Mouse (Mus musculus) hindbrain, postnatal 0 days (tissue): ENCODE results near the gene Map4k1. TPM values are rescaled to one million over a fixed set of nuclear protein-coding genes. Genes with fewer than 3 reads are reported as not detected.

Experiments used
- ATAC-seq: fragments of 200-750 bp; cut with Nextera tagmentation; 2 replicates; pipeline ENCODE4 v1.8.0; 2017; ENCODE audit warnings: mild to moderate bottlenecking, moderate TSS enrichment, moderate library complexity
- DNase-seq: peaks from one replicate; pipeline ENCODE4 v3.0.0-alpha.2; 2015; ENCODE audit warnings: low spot score
- H3K27ac ChIP-seq: fragments of 300-500 bp; sonication (generic); 2 replicates; pipeline ENCODE4 v1.5.1; 2014; ENCODE audit warnings: mild to moderate bottlenecking
- H3K27me3 ChIP-seq: fragments of 300-500 bp; sonication (generic); 2 replicates; pipeline ENCODE4 v1.6.1; 2014; ENCODE audit warnings: low read length, mixed read lengths; ENCODE audit not compliant: insufficient read depth
- H3K36me3 ChIP-seq: fragments of 300-500 bp; sonication (generic); 2 replicates; pipeline ENCODE4 v1.6.1; 2014; ENCODE audit warnings: low read length, mixed read lengths; ENCODE audit not compliant: insufficient read depth
- H3K4me1 ChIP-seq: fragments of 300-500 bp; sonication (generic); 2 replicates; pipeline ENCODE4 v1.6.1; 2014; ENCODE audit warnings: antibody characterized with exemption, low read length, mixed read lengths; ENCODE audit not compliant: insufficient read depth
- H3K4me2 ChIP-seq: fragments of 300-500 bp; sonication (generic); 2 replicates; pipeline ENCODE4 v1.6.1; 2014; ENCODE audit warnings: low read depth, mild to moderate bottlenecking, low read length, moderate library complexity, mixed read lengths
- H3K4me3 ChIP-seq: fragments of 300-500 bp; sonication (generic); 2 replicates; pipeline ENCODE4 v1.5.1; 2014; ENCODE audit warnings: low read length
- H3K9ac ChIP-seq: fragments of 300-500 bp; sonication (generic); replicated peaks from 2 replicates; pipeline ENCODE4 v1.6.1; 2014; ENCODE audit warnings: mild to moderate bottlenecking, low read length, moderate library complexity, mixed read lengths
- H3K9me3 ChIP-seq: fragments of 300-500 bp; sonication (generic); 2 replicates; pipeline ENCODE4 v1.6.1; 2016; ENCODE audit warnings: low read length, mixed read lengths
- CTCF ChIP-seq: IDR thresholded peaks from 2 replicates; pipeline ENCODE4 v1.5.1; 2016; ENCODE audit warnings: antibody characterized with exemption, control low read depth, low read depth
- WGBS: fragments of 180-500 bp; shearing (Covaris S2); extraction: QIAGEN DNeasy Blood & Tissue Kit; methylation state at CpG from one replicate; pipeline ENCODE4 v1.1.7; 2014; 5-methylcytosine and 5-hydroxymethylcytosine counted together
- polyA plus RNA-seq: library from polyadenylated mRNA; unstranded; fragments of >200 nt; fragmentation: Nextera tagmentation; extraction: Ambion mirVana; gene quantifications from 2 replicates; pipeline ENCODE4 v1.2.1, GENCODE M21; 2015
- total RNA-seq: library from RNA; depleted of rRNA; stranded (reverse); fragments of >200 nt; gene quantifications from 2 replicates; pipeline ENCODE4 v1.2.3, GENCODE M21; 2014

The Map4k1 gene
- total and polyA plus RNA-seq, 2 experiments from 2014 or later: 5.8 to 15.0 TPM

DNA sequence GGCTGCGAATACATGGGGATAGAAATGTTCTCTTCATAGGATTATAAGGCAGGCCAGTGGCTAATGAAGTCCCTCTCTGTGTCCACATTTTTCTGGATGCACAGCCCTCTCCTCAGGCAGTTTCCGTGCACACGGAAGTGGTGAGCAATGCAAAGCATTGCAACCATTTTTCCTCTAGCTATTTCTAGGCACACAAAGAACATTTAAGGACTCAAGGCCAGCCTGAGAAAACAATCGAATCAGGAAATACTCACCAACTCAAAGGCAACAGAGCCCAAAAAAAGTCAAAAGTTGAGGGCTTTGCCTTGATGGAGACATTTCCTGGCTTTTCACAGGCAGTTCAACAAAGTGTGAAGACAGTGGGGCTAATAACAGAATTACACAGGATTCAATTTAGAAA is 40.7 kb upstream of the Map4k1 start:
- no peak for DNase-seq
- Histone ChIP-seq H3K27ac (peak overlapping the region; percentile 26; the same call in 1 of the 2 replicates), H3K27me3 (no peaks in the 10 kb centered on the region), H3K36me3 (no peaks in the 10 kb centered on the region), H3K4me2 (no peak overlapping the region), H3K4me3 (no peak overlapping the region), H3K4me1 (0 out of 2 replicates have a peak, but pooled peaks cover 3% of the 10 kb centered on the region), H3K9me3 (no peaks in the 10 kb centered on the region), H3K9ac (no peak overlapping the region)
- TF ChIP-seq CTCF: no peak
- no peak for ATAC-seq
- 85% methylated on average over 4 of the region's 4 CpGs for WGBS

DNA sequence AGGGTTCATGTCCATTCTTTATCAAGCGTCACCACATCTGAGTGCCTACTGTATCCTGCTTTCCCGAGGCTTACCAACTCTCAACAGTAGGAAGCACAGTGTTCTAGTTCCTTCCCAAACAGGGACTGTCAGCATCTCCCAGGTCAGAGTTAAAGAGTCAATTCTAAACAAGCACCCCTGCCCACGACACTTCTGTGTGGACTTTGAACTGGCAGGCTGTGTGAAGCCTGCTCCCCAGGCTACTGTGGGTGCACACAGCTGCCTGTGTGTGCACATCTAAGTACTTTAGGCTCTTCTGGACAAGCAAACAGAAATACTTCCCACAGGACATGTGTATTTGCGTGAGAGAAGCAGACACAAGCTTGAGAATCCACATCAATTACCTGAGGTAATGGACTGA is 40.3 kb upstream of the Map4k1 start:
- DNase-seq: no peak
- no peak for ATAC-seq
- TF ChIP-seq CTCF: no peak
- WGBS: 71% methylated on average over 4 of the region's 4 CpGs
- Histone ChIP-seq H3K9ac (no peak overlapping the region), H3K4me3 (no peak overlapping the region), H3K27me3 (no peaks in the 10 kb centered on the region), H3K9me3 (no peaks in the 10 kb centered on the region), H3K4me2 (no peak overlapping the region), H3K36me3 (no peaks in the 10 kb centered on the region), H3K4me1 (0 out of 2 replicates have a peak, but pooled peaks cover 3% of the 10 kb centered on the region), H3K27ac (no peak overlapping the region)

DNA sequence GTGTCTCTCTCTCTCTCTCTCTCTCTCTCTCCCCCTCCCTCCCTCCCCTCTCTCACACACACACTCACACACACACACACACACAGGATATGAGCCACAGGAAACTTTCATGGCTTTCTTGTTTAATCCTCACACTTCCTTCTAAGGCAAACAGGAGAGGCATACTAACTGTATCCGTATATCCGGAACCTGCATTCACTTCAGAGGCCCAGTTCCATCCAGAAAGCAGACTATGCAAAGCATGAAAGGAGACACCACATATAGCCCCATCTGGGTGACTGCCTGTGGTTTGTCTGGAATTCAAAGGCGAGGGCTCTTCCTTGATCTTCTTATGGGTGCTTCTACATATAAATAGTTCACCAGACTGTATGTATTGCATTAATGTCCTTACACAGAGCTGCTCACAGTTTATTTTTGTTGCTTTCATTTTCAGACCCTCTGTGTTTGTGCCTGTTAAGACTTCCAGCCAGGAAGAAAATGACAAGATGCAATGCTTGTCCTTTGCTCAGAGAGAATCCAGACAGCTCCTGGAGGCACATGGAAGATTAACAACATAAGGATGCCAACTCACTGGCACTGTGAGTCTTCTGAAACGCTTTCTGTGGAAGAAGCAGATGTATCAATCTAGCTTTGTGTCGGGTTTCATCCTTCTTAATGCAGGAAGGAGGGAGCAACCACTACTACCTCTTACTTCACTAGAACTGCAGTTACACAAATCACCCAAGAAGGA is 38.2 kb upstream of the Map4k1 start:
- Histone ChIP-seq H3K4me3 (no peak overlapping the region), H3K9ac (no peak overlapping the region), H3K36me3 (no peaks in the 10 kb centered on the region), H3K9me3 (no peaks in the 10 kb centered on the region), H3K27ac (peak overlapping the region; percentile 17), H3K4me2 (no peak overlapping the region), H3K4me1 (0 out of 2 replicates have a peak, but pooled peaks cover 3% of the 10 kb centered on the region), H3K27me3 (no peaks in the 10 kb centered on the region)
- WGBS: 71% methylated on average over 5 of the region's 5 CpGs
- no peak for TF ChIP-seq CTCF
- DNase-seq (no peak), ATAC-seq (no peak)

- TF ChIP-seq CTCF: no peak
- no peak overlapping the region for H3K4me2 ChIP-seq
- 0 out of 2 replicates have a peak, but pooled peaks cover 3% of the 10 kb centered on the region for H3K4me1 ChIP-seq
- ATAC-seq (no peak), DNase-seq (no peak)
- 46% methylated on average over 6 of the region's 6 CpGs for WGBS
- H3K36me3 ChIP-seq: no peaks in the 10 kb centered on the region
- peak overlapping the region; percentile 41 for H3K27ac ChIP-seq
- no peak overlapping the region for H3K9ac ChIP-seq
- no peaks in the 10 kb centered on the region for H3K9me3 ChIP-seq
- no peaks in the 10 kb centered on the region for H3K27me3 ChIP-seq
- no peak overlapping the region for H3K4me3 ChIP-seq
Observed at GRCm38 (mm10) chr7:28944756-28945415, 37.0 kb upstream of the Map4k1 start.

- H3K4me1 ChIP-seq: 0 out of 2 replicates have a peak, but pooled peaks cover 3% of the 10 kb centered on the region
- WGBS: 45% methylated on average over 10 of the region's 10 CpGs
- H3K9ac ChIP-seq: no peak overlapping the region
- ATAC-seq (no peak), DNase-seq (no peak)
- no peak for TF ChIP-seq CTCF
- H3K27me3 ChIP-seq: no peaks in the 10 kb centered on the region
- no peaks in the 10 kb centered on the region for H3K9me3 ChIP-seq
- H3K27ac ChIP-seq: peak overlapping the region; percentile 41
- H3K4me3 ChIP-seq: no peak overlapping the region
- no peaks in the 10 kb centered on the region for H3K36me3 ChIP-seq
- H3K4me2 ChIP-seq: no peak overlapping the region
Observed at GRCm38 (mm10) chr7:28945416-28946270, 36.2 kb upstream of the Map4k1 start.

GRCm38 (mm10) chr7:28946271-28946610 is 35.6 kb upstream of the Map4k1 start:
- Histone ChIP-seq H3K27ac (no peak overlapping the region; the same call in 1 of the 2 replicates), H3K9ac (no peak overlapping the region), H3K4me3 (no peak overlapping the region), H3K27me3 (no peaks in the 10 kb centered on the region), H3K36me3 (no peaks in the 10 kb centered on the region), H3K4me2 (no peak overlapping the region), H3K9me3 (no peaks in the 10 kb centered on the region), H3K4me1 (0 out of 2 replicates have a peak, but pooled peaks cover 3% of the 10 kb centered on the region)
- ATAC-seq (no peak), DNase-seq (no peak)
- TF ChIP-seq CTCF: no peak
- WGBS: 47% methylated on average over 1 of the region's 1 CpGs
